Mouse (Mus musculus): ENCODE results near the gene Isoc2a. TPM values are rescaled to one million over a fixed set of nuclear protein-coding genes. Genes with fewer than 3 reads are reported as not detected.

The Isoc2a gene
- total RNA-seq, 2 experiments from 2014 or later = 45.4 to 48.8 TPM

GRCm38 (mm10) chr7:4927711-4928110, 50.8 kb downstream of the Isoc2a start:
- DNase-seq = no peak
- intact Hi-C loops (cut with DNase I) = loop anchor here (10.0 kb wide), 3 partner anchors 273 to 783 kb away; partner anchors contain the start of gene Ppp6r1

GRCm38 (mm10) chr7:4928323-4928722, 51.4 kb downstream of the Isoc2a start:
- no peak for DNase-seq
- intact Hi-C loops (cut with DNase I) = loop anchor here (10.0 kb wide), 3 partner anchors 274 to 784 kb away; partner anchors contain the start of gene Ppp6r1

GRCm38 (mm10) chr7:4933103-4933502, 56.1 kb downstream of the Isoc2a start:
- DNase-seq = no peak
- intact Hi-C loops (cut with DNase I) = no loop called here

GRCm38 (mm10) chr7:4934160-4934914, 57.4 kb downstream of the Isoc2a start:
- DNase-seq = no peak
- intact Hi-C loops (cut with DNase I) = no loop called here

GRCm38 (mm10) chr7:4936832-4937231, 59.9 kb downstream of the Isoc2a start:
- intact Hi-C loops (cut with DNase I) = no loop called here
- no peak for DNase-seq

GRCm38 (mm10) chr7:4937392-4937791, 60.4 kb downstream of the Isoc2a start:
- no peak for DNase-seq
- intact Hi-C loops (cut with DNase I) = no loop called here

GRCm38 (mm10) chr7:4938456-4938855, 61.5 kb downstream of the Isoc2a start:
- intact Hi-C loops (cut with DNase I) = loop anchor here (2.0 kb wide), 1 partner anchor 382 kb away; no protein-coding TSS in a partner anchor
- peak; percentile 78 to 88 for DNase-seq

- intact Hi-C loops (cut with DNase I) = loop anchor here (1.0 to 10.0 kb wide), 3 partner anchors 29 to 315 kb away; partner anchors contain the start of gene Ube2s
- DNase-seq = peak; percentile 86 to 90
These were observed 63.1 kb downstream of the Isoc2a start for GRCm38 (mm10) chr7:4940068-4940479.

GRCm38 (mm10) chr7:4942673-4943072, 65.7 kb downstream of the Isoc2a start:
- intact Hi-C loops (cut with DNase I) = loop anchor here (1.0 to 10.0 kb wide), 6 partner anchors 22 to 318 kb away; partner anchors contain the start of genes Fiz1, Gm44973, Sbk2 and Ube2s
- DNase-seq = no peak

GRCm38 (mm10) chr7:4943223-4943815, 66.4 kb downstream of the Isoc2a start:
- intact Hi-C loops (cut with DNase I) = loop anchor here (1.0 to 10.0 kb wide), 6 partner anchors 21 to 319 kb away; partner anchors contain the start of genes Fiz1, Gm44973, Sbk2 and Ube2s
- peak; percentile 95 to 98 for DNase-seq

Other genes starting within 250 kb of the Isoc2a start
- 1 to 10 TPM; 4.2 to 5.1 TPM for gene Tmem86b, start 245.7 kb upstream of the Isoc2a start, total RNA-seq (2021)
- gene Ppp6r1, start 218.1 kb upstream of the Isoc2a start, total RNA-seq (2021) = 10 to 100 TPM; 72.1 to 73.7 TPM
- gene Hspbp1, start 192.1 kb upstream of the Isoc2a start, total RNA-seq (2021) = 10 to 100 TPM; 27.2 to 34.7 TPM
- gene Brsk1, start 186.5 kb upstream of the Isoc2a start, total RNA-seq (2021) = 1 to 10 TPM; 1.2 TPM
- gene Tmem150b, start 151.9 kb upstream of the Isoc2a start, total RNA-seq (2021) = under 1 TPM; 0.11 to 0.30 TPM
- gene Kmt5c, start 137.0 kb upstream of the Isoc2a start, total RNA-seq (2021) = 10 to 100 TPM; 14.8 to 15.9 TPM
- 1 to 10 TPM; 1.9 to 2.3 TPM for gene Cox6b2, start 124.1 kb upstream of the Isoc2a start, total RNA-seq (2021)
- gene Fam71e2, start 105.9 kb upstream of the Isoc2a start, total RNA-seq (2021) = not detected
- not detected for gene Il11, start 94.3 kb upstream of the Isoc2a start, total RNA-seq (2021)
- gene Tmem190, start 94.2 kb upstream of the Isoc2a start, total RNA-seq (2021) = not detected
- 1 to 10 TPM; 4.4 to 5.7 TPM for gene Tmem238, start 87.5 kb upstream of the Isoc2a start, total RNA-seq (2021)
- gene Rpl28, start 84.3 kb upstream of the Isoc2a start, total RNA-seq (2021) = 100 to 1,000 TPM; 515 to 545 TPM
- gene Ube2s, start 64.6 kb upstream of the Isoc2a start, total RNA-seq (2021) = 10 to 100 TPM; 89.8 to 95.7 TPM
- gene Shisa7, start 32.5 kb upstream of the Isoc2a start, total RNA-seq (2021) = not detected
- 1 to 10 TPM; 3.9 to 4.6 TPM for gene Isoc2b, start 6.9 kb upstream of the Isoc2a start, total RNA-seq (2021)
- not detected for gene Gm36210, start 29.4 kb downstream of the Isoc2a start, total RNA-seq (2021)
- gene Zfp628, start 38.1 kb downstream of the Isoc2a start, total RNA-seq (2021) = 1 to 10 TPM; 7.2 to 9.2 TPM
- gene Nat14, start 44.9 kb downstream of the Isoc2a start, total RNA-seq (2021) = 1 to 10 TPM; 4.3 to 5.1 TPM
- gene Ssc5d, start 48.6 kb downstream of the Isoc2a start, total RNA-seq (2021) = 1 to 10 TPM; 3.9 to 4.1 TPM
- 10 to 100 TPM; 26.5 to 34.0 TPM for gene Sbk2, start 87.3 kb downstream of the Isoc2a start, total RNA-seq (2021)
- gene Sbk3, start 94.0 kb downstream of the Isoc2a start, total RNA-seq (2021) = 10 to 100 TPM; 31.5 to 45.5 TPM
- 10 to 100 TPM; 14.2 to 16.4 TPM for gene Zfp579, start 119.0 kb downstream of the Isoc2a start, total RNA-seq (2021)
- gene Zfp524, start 137.3 kb downstream of the Isoc2a start, total RNA-seq (2021) = 10 to 100 TPM in 1 of 2 experiments, 1 to 10 TPM in 1; 9.7 to 10.4 TPM
- gene Fiz1, start 137.5 kb downstream of the Isoc2a start, total RNA-seq (2021) = 10 to 100 TPM; 17.0 to 21.6 TPM
- gene Gm44973, start 138.3 kb downstream of the Isoc2a start, total RNA-seq (2021) = not detected
- 10 to 100 TPM; 14.1 to 14.9 TPM for gene Zfp865, start 143.2 kb downstream of the Isoc2a start, total RNA-seq (2021)
- not detected for gene Ccdc106, start 143.4 kb downstream of the Isoc2a start, total RNA-seq (2021)
- not detected for gene 4632433K11Rik, start 157.0 kb downstream of the Isoc2a start, total RNA-seq (2021)
- 1 to 10 TPM; 5.2 to 6.1 TPM for gene Zfp784, start 161.3 kb downstream of the Isoc2a start, total RNA-seq (2021)
- gene Zfp580, start 174.4 kb downstream of the Isoc2a start, total RNA-seq (2021) = 1 to 10 TPM; 5.6 to 5.7 TPM
- gene U2af2, start 185.0 kb downstream of the Isoc2a start, total RNA-seq (2021) = 10 to 100 TPM; 62.4 to 70.8 TPM
- gene Epn1, start 203.1 kb downstream of the Isoc2a start, total RNA-seq (2021) = 100 to 1,000 TPM; 176 to 184 TPM
- not detected for gene Rfpl4, start 239.8 kb downstream of the Isoc2a start, total RNA-seq (2021)
- gene Rasl2-9, start 248.8 kb downstream of the Isoc2a start, total RNA-seq (2021) = 1 to 10 TPM; 6.2 to 6.9 TPM